Mouse (Mus musculus) hematopoietic stem cell, adult 5-6 weeks (primary cell): ENCODE measurements around the gene Dennd4a. TPM values are rescaled to one million over a fixed set of nuclear protein-coding genes. Genes with fewer than 3 reads are reported as not detected.
"Not testable (repeated sequence)": the region's sequence is repeated elsewhere in the genome, so short reads cannot be mapped to it uniquely, and the experiment has no call there.

Experiments used
- ATAC-seq, 2 experiments: fragments of 125-278 bp in 1 of 2; replicated peaks in 1 of 2; 2 replicates each; pipeline ENCODE4 v1.8.0; 2016 to 2017; ENCODE audit warnings: inconsistent platforms in 2 of 2, mild to moderate bottlenecking in 2 of 2, moderate number of reproducible peaks in 2 of 2, low read depth in 1 of 2, moderate TSS enrichment in 1 of 2; ENCODE audit not compliant: low FRiP score in 2 of 2, poor library complexity in 2 of 2, severe bottlenecking in 2 of 2, insufficient read depth in 1 of 2, low TSS enrichment in 1 of 2
- total RNA-seq: library from RNA; stranded (forward); fragments of 172-1452, 232-1000 nt; gene quantifications from 2 replicates; pipeline ENCODE4 v1.2.3, GENCODE M21; 2017

The Dennd4a gene
- total RNA-seq, 1 experiment from 2014 or later = 75.6 TPM

- peak in 1 of 2 experiments; percentile 75; a peak in 1 of 4 replicates for ATAC-seq
Observed at GRCm38 (mm10) chr9:64803373-64804214, 7.5 kb upstream of the Dennd4a start.

DNA sequence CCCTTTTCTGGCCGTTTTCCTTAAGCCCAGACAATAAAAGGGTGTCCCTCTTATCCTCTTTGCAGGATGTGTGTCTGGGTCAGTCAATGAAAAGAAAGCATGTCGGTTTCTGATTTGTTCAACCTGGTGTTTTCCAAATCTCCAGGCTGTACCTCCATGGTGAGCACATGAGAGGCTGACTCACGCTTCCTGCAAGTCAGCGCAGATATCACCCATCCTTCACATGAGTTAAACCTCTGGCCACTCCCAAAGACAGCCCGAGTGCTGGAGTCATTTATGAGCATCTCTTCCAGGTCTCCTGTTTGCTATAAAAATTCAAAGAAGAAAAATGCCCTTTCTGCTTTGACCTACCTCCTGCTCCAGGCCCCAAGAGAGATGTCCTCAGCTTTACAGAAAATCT, 5.3 kb upstream of the Dennd4a start:
- no peak for ATAC-seq

GRCm38 (mm10) chr9:64806335-64807060, 4.6 kb upstream of the Dennd4a start:
- ATAC-seq = no peak

- ATAC-seq = no peak
Observed at GRCm38 (mm10) chr9:64807061-64807808, 3.9 kb upstream of the Dennd4a start.

DNA sequence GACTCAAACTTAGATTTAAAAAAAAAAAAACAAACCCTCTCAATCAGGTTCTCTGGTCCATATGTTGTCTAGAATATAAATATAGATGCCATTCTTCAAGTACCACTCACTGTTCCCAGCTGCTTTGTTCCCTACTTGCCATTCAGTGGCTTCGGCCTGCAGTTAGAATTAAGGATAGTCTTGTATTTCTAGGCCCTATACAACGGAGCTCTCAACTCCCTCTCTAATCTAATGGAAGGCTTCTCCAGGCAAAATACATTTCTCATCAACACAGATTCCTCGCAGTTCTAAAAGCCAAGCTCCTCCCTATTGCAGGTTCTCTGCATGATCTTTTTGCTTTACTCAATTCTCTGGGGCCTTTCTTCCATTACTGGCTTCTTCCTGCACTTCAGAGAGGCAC, 1.3 kb upstream of the Dennd4a start:
- ATAC-seq = no peak

- ATAC-seq = no peak
Observed at GRCm38 (mm10) chr9:64811538-64812474, 666 bp downstream of the Dennd4a start.

- no peak for ATAC-seq
Observed at GRCm38 (mm10) chr9:64812475-64812860, 1.3 kb downstream of the Dennd4a start.

DNA sequence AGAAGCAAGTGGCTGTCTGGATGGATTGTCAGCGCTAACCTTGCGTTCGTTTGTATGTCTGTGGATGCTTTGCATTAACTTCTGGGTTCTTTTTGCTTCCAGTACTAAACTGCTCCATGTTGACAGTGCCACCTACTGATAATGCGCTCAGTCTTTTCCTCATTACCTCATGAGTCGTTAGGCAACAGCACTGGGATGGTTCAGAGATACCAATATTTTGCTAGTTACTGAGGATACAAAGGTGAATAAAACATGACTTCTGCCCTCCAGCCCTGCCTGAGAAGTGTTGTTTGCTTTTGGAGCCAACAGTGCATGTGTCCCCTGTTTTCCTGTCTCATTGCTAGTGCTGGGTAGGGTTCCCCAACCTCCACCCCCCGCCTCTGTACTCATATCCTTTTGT, 3.1 kb downstream of the Dennd4a start:
- no peak for ATAC-seq

GRCm38 (mm10) chr9:64819686-64820085, 8.5 kb downstream of the Dennd4a start:
- ATAC-seq = not testable (repeated sequence)

DNA sequence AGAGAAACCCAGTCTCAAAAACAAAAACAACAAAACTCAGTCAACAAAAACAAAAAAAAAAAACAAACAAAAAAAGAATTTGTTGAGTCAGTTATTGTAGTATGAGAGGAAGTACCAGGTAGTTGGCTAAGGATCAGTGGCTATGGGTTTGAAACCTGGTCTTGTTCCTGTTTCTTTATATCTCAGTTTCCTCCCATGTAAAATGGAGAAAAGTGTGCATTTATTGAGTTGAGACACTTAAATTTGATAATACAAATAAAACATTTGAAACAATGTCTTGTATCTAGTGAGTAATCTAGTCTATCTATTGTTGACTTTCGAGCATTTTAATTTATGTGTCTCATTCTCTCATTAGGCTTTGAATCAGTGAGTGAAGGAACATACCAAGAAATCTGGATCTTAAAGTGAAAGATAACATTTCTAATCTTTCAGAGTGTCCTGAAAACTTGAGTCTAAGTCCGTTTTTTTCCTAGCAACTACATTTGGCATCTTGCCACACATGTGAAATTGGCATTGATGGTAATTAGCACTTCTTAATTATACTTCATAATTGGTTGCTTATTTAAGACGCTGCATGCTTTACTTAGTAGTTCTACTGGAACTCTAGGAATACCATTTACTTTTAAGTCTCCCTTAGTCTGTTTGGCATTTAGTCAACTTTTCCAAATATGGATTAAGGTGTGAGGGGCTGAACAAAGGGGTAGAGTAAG, 9.1 kb downstream of the Dennd4a start:
- ATAC-seq = no peak

DNA sequence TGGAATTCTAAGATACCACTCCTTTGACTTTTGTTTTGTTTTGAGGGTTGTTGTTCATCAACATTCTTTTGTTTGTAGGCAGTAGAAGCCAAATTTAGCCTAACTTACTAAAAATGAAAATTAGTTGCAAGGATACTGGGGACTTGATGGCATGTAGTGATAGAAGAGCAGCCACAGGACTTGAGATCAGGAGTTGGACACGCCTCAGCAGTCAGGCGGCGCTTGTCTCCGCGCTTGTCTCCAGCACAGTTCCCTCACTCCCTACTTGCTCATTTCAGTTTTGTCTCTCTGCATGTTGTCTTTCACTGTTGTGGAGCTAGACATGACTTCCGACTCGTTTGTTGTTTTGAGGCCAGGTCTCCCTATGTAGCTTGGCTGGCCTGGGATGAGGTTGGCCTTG, 11.1 kb downstream of the Dennd4a start:
- ATAC-seq = no peak

GRCm38 (mm10) chr9:64824389-64825008, 13.4 kb downstream of the Dennd4a start:
- no peak; a peak in 1 of 4 replicates for ATAC-seq

DNA sequence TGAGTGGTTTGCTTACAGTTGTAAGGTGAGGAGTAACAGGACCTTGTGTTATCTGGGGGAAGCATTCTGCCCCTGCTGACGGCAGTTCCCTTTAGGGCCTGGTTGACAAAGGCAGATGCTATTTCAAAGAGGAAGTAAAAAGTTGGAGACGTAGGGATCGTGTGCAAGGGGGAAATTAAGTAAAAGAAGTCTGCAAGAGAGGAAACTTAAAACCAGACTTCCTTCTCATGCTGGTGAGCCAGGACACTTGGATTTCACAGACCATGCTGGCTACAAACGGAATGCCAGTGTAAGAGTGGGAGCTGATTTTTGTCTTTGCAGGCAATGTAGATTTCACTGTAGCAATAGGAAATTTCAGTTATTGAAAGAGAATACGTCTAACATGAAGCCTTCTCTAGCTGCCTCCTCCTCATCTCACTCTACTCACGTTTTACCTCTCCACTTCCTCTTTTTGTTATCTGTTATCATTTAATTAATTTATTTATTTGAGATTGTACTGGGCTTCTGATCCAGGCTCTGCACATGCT, 19.0 kb downstream of the Dennd4a start:
- peak; percentile 97 to 98 for ATAC-seq

GRCm38 (mm10) chr9:64830641-64831040, 19.5 kb downstream of the Dennd4a start:
- no peak for ATAC-seq

- ATAC-seq = no peak
Observed at GRCm38 (mm10) chr9:64831760-64832159, 20.6 kb downstream of the Dennd4a start.

GRCm38 (mm10) chr9:64834418-64834817, 23.3 kb downstream of the Dennd4a start:
- no peak for ATAC-seq
